Mouse (Mus musculus) heart, postnatal 25 days (tissue): ENCODE measurements around the gene Casq2. TPM values are rescaled to one million over a fixed set of nuclear protein-coding genes. Genes with fewer than 3 reads are reported as not detected.

Source experiments
- DNase-seq: peaks from one replicate; pipeline ENCODE4 v3.0.0; 2022; ENCODE audit warnings: low spot score
- intact Hi-C: fragments of 180-260 bp; cut with DNase I; formaldehyde crosslinking; loops from one replicate; pipeline ENCODE4 v1.15.1; 2025
- total RNA-seq, 2 experiments: library from RNA; stranded (reverse); gene quantifications; 2 replicates each; pipeline ENCODE4 v1.2.3; 2021

Casq2 gene
- total RNA-seq, 2 experiments from 2014 or later = 1,096 to 1,107 TPM

DNA sequence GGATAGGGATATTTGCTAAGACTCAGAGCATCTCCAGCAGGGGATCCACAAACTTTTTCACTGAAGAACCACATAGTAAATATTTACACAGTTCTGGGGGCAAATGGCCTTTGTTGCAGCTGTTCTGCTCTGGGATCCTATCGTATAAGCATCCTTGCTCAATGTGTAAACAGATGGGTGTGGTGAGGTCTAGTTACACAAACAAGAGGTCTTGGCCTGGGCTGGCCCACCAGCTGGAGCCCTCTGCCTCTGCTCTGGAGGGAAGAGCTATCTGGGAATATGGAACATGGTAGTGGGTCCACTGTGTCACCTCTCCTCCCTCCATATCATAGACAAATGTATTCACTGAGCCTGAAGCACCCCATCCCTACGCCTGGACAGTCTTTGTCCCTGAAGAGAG, 40.9 kb downstream of the Casq2 start:
- intact Hi-C loops = no loop called here
- DNase-seq = no peak

DNA sequence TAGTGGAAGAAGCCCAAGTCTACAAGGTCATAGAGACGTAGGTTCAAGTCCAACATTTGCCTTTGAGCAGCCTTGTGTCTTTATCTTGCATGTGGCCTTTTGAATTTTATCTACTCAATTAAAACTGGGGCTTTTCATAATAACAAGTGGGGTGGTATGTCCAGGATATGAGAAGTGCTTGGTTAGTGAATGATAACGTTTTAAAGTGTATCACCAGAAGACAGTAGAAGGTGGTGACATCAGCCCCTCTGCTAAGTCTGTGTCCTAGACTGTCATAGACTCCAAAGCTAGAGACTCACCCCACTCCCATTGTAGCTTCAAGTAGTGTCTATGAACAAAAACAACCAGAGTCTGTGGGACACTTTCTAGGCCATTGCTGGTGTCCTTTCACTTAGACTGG, 42.0 kb downstream of the Casq2 start:
- no peak for DNase-seq
- intact Hi-C loops = no loop called here

DNA sequence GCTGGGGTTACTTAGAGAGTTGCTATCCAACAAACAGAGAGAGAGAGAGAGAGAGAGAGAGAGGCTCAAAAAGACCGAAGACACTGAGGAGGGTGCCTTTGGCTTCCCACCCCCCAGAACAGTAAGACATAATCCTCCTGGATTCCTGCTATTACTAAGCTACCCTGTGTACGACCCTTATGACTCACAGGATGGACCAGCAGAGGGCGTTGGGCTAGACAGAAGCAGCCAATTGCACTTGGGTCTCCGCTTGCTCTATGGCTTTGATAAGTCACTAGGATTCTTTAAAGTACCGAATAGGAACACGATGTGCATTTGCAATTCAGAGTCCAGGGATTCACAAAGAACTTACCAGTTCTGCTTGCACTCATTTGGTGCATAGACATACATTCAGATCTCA, 44.3 kb downstream of the Casq2 start:
- no peak for DNase-seq
- intact Hi-C loops = loop anchor here (5.0 kb wide), 2 partner anchors 72 to 112 kb away; partner anchors contain the start of gene Vangl1

DNA sequence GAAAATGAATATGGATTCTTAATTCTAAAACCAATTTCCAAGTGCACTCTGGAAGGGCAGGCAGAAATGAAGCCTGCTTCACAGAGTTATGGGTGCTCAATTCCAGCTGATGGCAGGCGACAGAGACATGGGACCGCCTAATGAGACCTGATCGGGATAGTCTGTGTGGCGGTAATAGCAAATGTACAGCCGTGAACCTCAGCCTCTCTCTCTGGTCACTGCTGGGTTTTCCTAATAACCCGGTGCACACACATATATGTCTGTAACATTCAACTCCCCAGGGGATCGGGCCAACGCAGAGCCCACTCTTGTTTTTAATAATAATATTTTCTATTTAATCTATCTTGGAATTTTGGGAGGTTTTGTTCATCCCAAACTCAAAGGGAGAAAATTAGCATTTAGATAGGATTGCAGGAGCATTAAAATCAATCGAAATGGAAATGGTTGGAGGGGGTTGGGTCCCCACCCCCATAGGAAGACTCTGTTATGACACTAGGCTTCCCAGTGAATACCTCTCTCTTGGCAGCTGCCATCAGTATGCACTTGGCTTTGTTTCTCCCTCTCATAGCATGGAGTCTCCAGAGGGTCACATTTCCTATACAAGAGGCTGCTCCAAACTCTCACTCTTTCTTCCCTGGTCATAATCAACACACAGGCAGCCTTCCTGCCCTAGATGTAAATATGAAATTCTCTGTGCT, 45.6 kb downstream of the Casq2 start:
- intact Hi-C loops = loop anchor here (5.0 kb wide), 2 partner anchors 71 to 111 kb away; partner anchors contain the start of gene Vangl1

DNA sequence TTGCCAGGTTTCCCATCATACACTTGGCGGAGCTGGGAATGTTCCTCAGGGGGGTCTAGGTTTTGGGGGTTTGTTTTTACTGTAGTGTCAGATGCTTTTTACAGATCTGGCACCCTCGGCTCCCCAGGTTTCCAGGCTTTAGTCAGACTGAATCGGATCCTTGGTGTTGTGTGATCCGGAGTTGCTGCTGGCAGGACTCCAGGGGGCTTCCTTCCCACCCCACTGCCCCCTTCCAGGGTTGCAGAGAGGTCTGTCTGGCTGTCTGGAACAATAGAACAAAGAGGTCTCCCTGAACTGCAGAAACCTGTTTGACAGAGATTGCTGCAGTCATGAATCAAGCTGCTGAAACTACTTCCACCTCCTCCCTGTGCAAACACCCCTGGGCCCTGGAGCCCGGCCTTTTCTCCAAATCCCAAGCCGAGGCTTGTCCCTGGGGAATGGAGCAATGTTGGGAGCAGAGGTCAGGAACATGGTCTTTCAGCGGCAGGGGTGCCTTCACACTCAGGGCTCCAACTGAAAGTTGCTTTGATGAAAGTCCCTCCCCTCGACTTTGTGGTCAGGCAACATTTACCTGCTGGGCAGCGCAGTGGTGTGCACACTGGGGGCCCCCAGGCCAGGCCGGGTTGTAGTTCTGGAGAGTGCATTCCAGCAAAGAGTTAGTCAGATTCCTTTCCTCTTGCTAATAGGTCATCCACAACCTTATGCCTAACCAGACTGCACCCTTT, 49.3 kb downstream of the Casq2 start:
- DNase-seq = no peak
- intact Hi-C loops = no loop called here

More for the DNA sequence above, 45.6 kb downstream of the Casq2 start:
- no peak for DNase-seq

DNA sequence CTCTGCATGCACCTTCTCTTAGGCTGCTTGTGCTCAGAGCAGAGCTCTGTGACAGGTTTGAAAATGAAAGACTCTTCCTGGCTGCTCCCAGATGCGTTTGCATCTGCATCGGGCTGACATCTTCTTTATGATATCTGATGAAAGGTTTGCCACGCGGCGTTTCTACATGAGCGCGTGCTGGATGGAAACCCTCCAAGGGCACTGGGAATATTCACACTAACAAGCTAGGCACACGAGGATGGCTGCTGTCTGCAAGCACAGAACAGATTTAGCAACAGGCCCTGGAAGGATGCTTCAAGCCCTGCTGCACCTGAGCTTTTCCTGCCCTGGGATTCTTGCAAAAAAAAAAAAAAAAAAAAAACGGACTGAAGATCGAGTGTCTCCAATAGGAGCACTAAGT, 50.9 kb downstream of the Casq2 start:
- no peak for DNase-seq
- intact Hi-C loops = no loop called here

DNA sequence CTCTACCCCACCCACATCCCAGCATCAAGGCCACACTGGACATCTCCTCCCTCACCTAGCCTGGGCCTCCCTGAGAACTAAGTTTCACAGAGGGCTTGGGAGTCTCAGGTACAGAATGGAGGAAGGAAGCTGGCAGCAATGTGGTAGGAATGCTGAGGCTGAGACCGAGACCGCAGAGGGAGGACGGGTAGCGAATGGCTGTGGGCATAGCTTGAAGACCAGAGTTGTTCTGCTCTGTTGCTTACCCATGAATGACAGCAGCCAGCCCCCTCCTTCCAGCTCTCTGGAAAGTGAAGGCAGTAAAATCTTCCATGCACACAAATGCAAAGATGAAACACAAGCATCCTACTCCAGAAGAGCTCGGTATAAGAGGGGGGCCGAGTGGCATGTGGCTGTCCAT, 52.7 kb downstream of the Casq2 start:
- intact Hi-C loops = no loop called here
- no peak for DNase-seq

DNA sequence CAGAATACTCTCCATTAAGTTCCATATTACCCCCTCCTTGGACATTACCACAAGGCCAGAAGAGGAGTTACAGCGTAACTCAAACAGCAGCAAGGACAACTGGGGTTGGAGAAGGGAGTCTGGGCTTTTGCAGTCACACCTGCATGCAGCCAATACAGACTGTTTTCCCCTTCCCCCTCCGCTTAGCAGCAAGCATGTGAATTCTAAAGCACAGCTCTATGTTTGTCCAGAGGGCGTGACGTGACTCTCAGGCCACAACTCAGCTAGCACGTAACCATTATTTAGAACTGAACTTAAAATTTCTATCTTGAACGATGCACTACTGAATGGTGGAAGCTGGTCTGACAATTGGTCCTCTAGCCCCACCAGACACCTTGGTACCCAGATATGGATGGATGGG, 54.4 kb downstream of the Casq2 start:
- DNase-seq = no peak

DNA sequence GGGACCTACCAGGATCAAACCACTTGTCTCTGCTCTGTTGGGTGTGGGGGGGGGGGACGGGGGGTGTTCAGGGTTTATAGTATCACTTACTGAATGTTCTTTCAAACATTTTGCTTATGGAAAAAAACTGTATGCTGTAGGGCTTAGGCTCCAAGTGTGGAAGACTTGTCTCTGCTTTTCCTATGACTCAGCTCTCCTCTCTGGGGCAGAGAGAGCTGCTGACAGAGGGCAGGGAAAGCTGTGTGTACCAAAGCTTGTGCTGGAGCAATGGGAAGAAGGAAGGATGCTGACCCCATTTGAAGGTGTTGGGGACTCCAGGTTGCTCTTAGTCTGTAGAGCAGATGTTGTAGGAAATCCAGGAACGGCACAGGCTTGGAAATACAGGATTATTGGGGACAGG, 55.2 kb downstream of the Casq2 start:
- no peak for DNase-seq
- intact Hi-C loops = no loop called here

More for the DNA sequence above, 54.4 kb downstream of the Casq2 start:
- intact Hi-C loops = no loop called here

DNA sequence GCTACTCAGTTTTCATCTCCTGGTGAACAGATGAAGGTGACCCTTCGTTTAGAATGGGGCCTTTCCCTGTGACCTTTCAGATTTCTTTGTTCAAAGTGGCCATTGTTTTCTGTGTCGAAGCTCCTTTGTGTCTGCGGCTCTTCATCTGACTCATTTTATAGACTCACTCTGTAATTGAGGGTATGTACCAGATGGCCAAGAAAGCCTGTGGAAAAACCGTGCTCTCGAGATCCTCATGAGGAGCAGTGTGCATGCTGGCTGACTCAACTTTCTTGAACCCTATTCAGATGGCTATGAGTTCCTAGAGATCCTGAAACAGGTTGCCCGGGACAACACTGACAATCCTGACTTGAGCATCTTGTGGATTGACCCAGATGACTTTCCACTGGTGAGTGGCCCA, 55.7 kb downstream of the Casq2 start:
- DNase-seq = no peak
- intact Hi-C loops = no loop called here

DNA sequence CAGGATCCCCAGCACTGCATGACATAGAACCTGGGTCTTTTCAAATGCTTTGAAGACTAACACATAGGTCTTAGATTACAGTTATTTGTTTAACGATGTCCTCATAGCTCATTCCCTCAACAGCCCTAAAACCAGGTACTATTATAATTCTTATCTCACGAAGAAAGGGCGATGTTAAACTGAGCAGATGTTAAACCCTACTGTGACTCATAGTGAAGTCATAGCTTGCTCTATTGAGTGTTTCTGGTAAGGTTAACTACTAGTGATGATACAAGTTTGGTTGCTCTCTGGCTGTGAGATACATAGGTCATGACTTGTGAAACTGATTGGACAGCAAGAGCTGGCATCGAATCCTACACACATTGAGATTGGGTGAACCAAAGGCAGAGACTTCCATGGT, 56.7 kb downstream of the Casq2 start:
- intact Hi-C loops = no loop called here
- DNase-seq = no peak

DNA sequence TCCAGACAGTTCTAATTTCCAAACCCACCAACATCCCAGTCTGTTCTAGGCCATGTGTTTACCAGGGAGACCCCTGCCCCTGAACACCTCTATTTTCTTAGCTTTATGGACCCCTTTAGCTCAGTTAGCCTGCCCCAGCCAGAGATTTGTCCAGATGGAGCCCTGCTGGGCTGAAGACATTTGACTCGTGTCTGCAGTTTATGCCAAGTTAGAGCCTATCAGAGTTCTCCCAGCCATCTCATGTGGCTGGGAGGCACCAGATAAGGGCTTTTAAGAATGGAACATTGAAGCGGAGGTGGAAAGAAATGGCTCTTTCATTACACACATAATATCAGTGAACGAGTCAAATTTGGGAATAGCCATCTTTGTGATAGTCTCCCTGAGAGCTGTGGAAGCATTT, 57.3 kb downstream of the Casq2 start:
- intact Hi-C loops = no loop called here

DNA sequence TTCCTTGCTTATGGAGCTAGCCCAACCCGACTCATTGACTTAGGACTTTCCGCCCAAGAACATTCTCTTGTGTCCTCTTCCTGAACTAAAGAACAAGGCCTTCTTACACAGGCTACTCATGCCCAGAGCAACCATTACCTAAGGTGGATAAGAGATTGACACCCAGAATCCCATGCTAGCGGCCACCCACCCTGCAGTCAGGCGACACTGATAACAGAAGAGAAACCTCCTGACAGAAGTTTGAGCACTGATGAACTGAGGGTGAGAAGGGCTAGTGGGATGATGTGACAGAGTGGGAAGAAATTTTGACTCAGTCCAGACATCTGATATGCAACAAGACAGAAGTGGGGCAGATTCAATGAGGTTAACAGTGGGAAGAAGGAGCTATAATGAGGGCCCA, 58.2 kb downstream of the Casq2 start:
- intact Hi-C loops = no loop called here
- no peak for DNase-seq

More for the DNA sequence above, 57.3 kb downstream of the Casq2 start:
- DNase-seq = no peak

DNA sequence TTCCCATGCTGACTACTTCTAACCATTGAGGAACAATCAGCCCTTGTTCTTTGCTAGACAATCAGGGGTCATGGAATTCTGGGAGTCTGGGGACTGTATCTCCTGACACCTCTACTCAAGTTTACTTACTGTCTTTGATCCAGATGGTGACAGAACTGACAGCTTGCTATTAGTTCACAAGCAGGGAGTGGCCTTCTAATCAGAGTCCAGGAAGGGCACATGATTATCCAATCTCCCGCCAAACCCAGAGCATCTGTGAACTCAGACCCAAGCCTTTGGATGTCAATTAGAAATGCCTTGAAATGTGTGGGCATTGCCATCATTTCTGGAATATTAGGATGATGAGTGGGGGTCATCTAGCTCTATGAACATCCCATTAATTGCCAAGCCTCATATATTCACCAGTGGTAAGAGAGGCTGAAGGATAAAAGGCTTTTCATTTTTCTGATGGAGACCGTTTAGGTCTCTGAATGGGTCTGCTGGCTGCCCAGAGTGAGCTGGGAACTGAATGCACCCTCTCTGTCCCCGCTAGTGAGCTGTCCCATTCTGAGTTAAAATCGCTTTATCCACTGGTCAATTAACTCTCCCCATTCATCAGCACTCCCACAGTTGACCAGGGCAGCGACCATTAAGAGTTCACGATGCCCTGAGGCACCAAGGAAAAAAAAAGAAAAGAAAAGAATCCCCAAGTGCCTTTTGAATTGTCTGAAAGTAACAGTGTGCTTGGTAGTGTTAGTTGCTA, 59.6 kb downstream of the Casq2 start:
- no peak for DNase-seq
- intact Hi-C loops = no loop called here

DNA sequence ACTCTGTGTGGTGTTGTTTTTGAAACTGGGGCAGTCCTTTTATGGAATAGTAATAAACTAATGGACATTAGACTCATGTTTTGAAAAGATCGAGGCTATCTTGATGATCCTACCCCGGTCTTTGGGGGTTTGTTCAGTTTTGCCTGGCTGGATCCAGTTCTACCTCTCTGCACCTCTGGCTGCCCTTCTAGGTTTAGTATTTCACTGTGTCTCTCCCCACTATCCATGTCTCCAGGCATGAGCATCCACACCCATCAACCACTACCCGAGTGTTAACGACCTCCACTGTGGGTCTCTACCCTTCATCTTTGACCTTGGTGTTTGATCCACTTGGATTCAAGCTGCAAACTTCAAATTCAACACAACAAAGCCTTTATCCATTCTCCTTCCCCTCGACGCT, 60.2 kb downstream of the Casq2 start:
- intact Hi-C loops = no loop called here

DNA sequence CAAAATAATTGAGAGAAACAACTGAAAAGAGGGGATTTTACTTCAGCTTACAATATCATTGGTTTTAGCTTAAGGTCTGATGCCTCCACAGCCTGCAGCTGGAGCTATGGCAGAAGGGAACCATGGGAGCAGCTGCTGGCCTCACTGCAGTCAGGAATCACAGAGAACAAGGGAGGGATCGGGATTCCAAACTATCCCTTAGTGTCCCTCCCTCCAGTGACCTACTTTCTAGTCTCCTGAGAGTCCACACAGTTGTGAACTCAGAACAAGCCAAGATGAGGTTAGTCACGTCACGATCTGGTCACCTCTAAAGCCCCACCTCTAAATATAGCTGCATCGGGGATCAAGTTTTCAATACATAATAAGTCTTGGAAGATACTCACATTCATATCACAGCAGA, 61.0 kb downstream of the Casq2 start:
- intact Hi-C loops = no loop called here
- no peak for DNase-seq

More for the DNA sequence above, 60.2 kb downstream of the Casq2 start:
- DNase-seq = no peak

DNA sequence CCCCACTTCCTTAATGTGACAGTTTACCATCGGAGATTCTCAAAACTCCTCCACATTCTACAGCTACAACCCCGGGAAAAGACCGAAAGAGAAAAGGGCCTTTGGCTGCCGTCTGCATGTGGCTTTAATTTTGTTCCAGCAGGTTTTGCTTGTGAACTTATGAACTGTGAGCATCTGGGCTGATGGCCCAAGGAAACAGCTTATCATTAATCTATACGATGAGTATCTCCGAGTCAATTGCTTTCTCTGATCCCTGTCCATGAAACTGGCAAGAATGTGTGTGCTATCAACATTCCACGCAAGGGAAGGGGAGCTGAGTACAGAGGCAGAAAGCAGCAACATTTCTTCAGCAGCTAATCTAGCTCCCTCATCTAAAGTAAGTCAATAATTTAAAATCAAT, 63.7 kb downstream of the Casq2 start:
- DNase-seq = no peak
- intact Hi-C loops = no loop called here

DNA sequence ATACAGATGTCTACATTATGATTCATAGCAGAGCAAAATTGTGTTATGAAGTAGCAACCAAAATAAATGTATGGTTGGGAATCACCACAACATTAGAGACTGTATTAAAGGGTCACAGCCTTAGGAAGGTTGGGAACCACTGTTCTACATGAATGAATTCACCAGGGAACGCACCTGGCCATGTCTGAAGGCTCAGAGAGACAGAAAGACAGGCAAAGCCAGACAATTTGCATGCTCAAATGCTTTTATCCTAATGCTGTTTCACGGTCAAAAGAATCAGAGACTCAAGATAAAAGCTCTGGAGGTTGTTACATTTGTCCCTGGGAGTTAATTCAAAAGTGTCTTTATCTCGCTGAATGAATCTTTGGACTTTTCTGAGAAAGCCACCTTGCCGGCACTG, 65.6 kb downstream of the Casq2 start:
- intact Hi-C loops = no loop called here

DNA sequence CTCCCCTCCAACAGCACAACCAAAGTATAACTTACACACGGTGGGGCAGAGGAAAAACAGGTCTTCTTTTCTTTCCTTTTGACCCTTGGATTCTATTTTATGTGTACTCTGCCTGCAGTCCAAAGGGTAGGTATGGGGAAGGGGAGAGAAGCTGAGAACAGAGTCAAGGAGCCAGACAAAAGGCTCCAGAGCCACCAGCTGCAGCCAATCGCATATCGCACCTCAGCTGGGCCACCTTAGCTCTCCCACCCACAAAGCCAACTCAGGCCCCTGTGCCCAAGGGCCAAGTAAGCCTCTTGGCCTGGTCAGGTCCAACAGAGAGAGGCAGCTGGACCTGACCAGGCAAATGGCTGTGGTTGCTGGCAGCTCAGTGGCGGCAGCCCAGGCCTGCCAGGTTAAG, 66.3 kb downstream of the Casq2 start:
- no peak for DNase-seq
- intact Hi-C loops = no loop called here

More for the DNA sequence above, 65.6 kb downstream of the Casq2 start:
- no peak for DNase-seq

DNA sequence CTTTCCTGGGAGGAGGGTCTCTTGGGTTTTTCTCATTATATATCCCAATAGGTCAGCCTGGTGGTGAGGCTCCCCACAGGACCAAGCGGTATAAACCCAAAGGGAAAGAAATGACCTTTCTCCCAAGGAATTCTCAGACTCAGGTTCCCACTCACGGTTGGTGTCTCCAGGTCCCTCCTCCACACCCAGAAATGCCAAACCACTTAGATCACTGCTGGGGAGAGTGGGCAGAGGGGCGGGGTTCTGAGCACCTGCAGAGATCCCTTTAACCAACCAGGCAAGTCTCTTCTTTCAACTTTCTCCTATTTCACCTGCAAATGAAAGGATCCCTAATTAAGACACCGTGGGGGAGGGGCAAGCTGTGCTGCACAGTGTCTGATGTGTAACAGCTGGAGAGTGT, 66.7 kb downstream of the Casq2 start:
- DNase-seq = no peak
- intact Hi-C loops = no loop called here

DNA sequence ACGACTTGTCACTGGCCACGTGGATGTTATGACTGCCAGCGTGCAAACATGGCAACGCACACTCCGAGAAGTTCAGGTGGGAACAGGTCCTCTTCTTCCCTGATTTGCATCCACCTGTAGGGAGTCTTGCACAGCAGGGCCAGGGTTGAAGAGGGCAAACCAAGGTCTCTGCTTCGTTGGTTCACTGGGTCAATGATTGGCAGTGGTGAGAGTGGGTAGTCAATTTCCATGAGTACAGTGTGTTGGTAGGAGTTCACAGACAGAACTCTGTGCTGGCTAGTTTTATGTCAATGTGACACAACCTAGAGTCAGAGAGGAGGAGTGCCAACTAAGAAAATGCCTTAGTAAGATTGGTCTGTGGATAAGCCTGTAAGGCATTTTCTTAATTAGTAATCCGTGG, 67.9 kb downstream of the Casq2 start:
- DNase-seq = no peak
- intact Hi-C loops = no loop called here
